Mouse (Mus musculus) liver, embryonic 14.5 days (tissue): ENCODE data around the gene Ttc21a.

Experiments used
- CTCF ChIP-seq: IDR thresholded peaks from 2 replicates; pipeline ENCODE4 v1.5.1; 2016; ENCODE audit warnings: antibody characterized with exemption, low read depth, control low read depth
- EP300 ChIP-seq: IDR thresholded peaks from 2 replicates; pipeline ENCODE4 v1.6.1; 2016; ENCODE audit warnings: antibody characterized with exemption, low read depth

- TF ChIP-seq CTCF: no peak
- no peak for TF ChIP-seq EP300
These were observed 14.0 kb downstream of the Ttc21a start for GRCm38 (mm10) chr9:119951388-119951787.
